Mouse (Mus musculus) bone marrow macrophage, adult 2 months (primary cell): ENCODE results near the gene Dnajc24. TPM values are rescaled to one million over a fixed set of nuclear protein-coding genes. Genes with fewer than 3 reads are reported as not detected.

Source experiments
- H3K27ac ChIP-seq: 2 replicates; pipeline ENCODE4 v1.5.1; 2012; ENCODE audit warnings: low read depth, low read length; ENCODE audit not compliant: insufficient read depth
- H3K4me1 ChIP-seq: 2 replicates; pipeline ENCODE4 v1.6.1; 2012; ENCODE audit warnings: low read length; ENCODE audit not compliant: control insufficient read depth, insufficient read depth
- H3K4me3 ChIP-seq: 2 replicates; pipeline ENCODE4 v1.5.1; 2012; ENCODE audit warnings: mild to moderate bottlenecking, low read length, moderate library complexity; ENCODE audit not compliant: insufficient read depth
- CTCF ChIP-seq: IDR thresholded peaks from 2 replicates; pipeline ENCODE4 v1.5.1; 2012; ENCODE audit warnings: low read depth, mild to moderate bottlenecking, low read length, moderate library complexity
- POLR2A ChIP-seq: IDR thresholded peaks from 2 replicates; pipeline ENCODE4 v1.6.1; 2012; ENCODE audit warnings: mild to moderate bottlenecking, low read depth, low read length, borderline replicate concordance
- polyA plus RNA-seq: library from polyadenylated mRNA; stranded (reverse); fragments of >200 nt; gene quantifications from 2 replicates; pipeline ENCODE4 v1.2.4, GENCODE M21; 2012; ENCODE audit not compliant: missing spikeins, insufficient read depth, insufficient read length

Gene Dnajc24
- polyA plus RNA-seq, 1 experiment: 21.1 TPM

GRCm38 (mm10) chr2:105973941-105974340 is 29.4 kb downstream of the Dnajc24 start:
- Histone ChIP-seq H3K27ac (no peak overlapping the region), H3K4me1 (no peaks in the 10 kb centered on the region), H3K4me3 (no peak overlapping the region)
- TF ChIP-seq POLR2A: no peak

- Histone ChIP-seq H3K27ac (no peak overlapping the region), H3K4me1 (no peaks in the 10 kb centered on the region), H3K4me3 (no peak overlapping the region)
- TF ChIP-seq CTCF: no peak
- no peak for TF ChIP-seq POLR2A
Measured at GRCm38 (mm10) chr2:105963447-105963846, 39.9 kb downstream of the Dnajc24 start.

- H3K4me1 ChIP-seq: no peaks in the 10 kb centered on the region; the same call in 1 of the 2 replicates
- TF ChIP-seq CTCF (no peak), POLR2A (no peak)
- no peak overlapping the region for H3K4me3 ChIP-seq
- H3K27ac ChIP-seq: no peak overlapping the region
Measured at GRCm38 (mm10) chr2:105953862-105954261, 49.5 kb downstream of the Dnajc24 start.

- H3K27ac ChIP-seq: no peak overlapping the region
- H3K4me1 ChIP-seq: no peaks in the 10 kb centered on the region; the same call in 1 of the 2 replicates
- H3K4me3 ChIP-seq: no peak overlapping the region
- TF ChIP-seq POLR2A (no peak), CTCF (no peak)
Measured at GRCm38 (mm10) chr2:105951350-105951940, 51.9 kb downstream of the Dnajc24 start.

DNA sequence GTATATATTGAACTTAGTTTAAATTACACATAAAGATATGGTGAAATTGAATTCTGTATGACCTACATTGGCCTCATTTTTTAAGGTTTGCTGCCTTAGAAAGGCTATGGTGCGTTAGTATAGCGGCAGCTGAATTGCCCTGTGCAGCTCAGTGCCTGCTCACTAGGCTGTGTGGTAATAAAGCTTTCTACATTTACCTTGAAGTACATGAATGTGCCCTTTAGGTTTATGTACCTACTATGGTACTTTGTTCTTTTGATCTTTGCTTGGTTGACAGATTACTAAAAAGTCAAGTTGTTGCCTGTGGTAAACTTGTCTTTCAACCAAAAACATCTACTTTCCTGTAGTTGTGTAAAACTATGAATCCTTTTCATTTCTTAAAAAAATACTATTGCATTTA is 53.2 kb downstream of the Dnajc24 start:
- no peak overlapping the region for H3K27ac ChIP-seq
- H3K4me1 ChIP-seq: no peaks in the 10 kb centered on the region; the same call in 1 of the 2 replicates
- TF ChIP-seq CTCF: no peak
- H3K4me3 ChIP-seq: no peak overlapping the region

GRCm38 (mm10) chr2:105917623-105918346 is 85.6 kb downstream of the Dnajc24 start:
- no peak for TF ChIP-seq POLR2A
- no peak for TF ChIP-seq CTCF
- Histone ChIP-seq H3K27ac (no peak overlapping the region), H3K4me3 (no peak overlapping the region), H3K4me1 (peaks cover 4% of the 10 kb centered on the region)

Other genes with a start within 250 kb of the Dnajc24 start
- 5.2 and 7.4 TPM in 2 replicates for gene Elp4, start 99.0 kb downstream of the Dnajc24 start, polyA plus RNA-seq
- 22.0 and 29.8 TPM in 2 replicates for gene Immp1l, start 98.9 kb downstream of the Dnajc24 start, polyA plus RNA-seq